Mouse (Mus musculus) lung, postnatal 0 days (tissue): ENCODE data around the gene Slc25a43.

Experiments used
- CTCF ChIP-seq: IDR thresholded peaks from 2 replicates; pipeline ENCODE4 v1.5.1; 2016; ENCODE audit warnings: antibody characterized with exemption, mild to moderate bottlenecking
- EP300 ChIP-seq: IDR thresholded peaks from 2 replicates; pipeline ENCODE4 v1.6.1; 2016; ENCODE audit warnings: antibody characterized with exemption, mild to moderate bottlenecking, control low read depth

DNA sequence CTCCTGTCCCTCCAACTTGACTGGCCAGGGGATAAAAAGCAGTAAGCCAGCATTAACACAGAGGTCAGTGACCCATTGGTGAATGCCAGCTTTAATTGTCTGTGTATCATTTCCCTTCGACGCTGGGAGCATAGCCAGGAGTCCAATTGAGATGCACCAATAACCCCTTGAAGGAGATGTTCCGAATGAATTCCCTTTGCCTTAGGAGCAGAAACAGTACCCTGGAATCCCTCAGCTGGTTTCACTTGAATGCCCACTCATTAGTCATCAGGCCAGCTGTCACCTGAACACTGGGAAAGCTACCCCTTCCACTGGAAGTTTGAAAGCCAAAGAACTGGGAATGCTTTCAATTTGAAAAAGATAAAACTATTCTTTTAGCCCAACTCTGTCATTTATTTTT is 5.1 kb downstream of the Slc25a43 start:
- TF ChIP-seq EP300 (no peak), CTCF (no peak)
